Mouse (Mus musculus): Measurements from ENCODE around the gene Fam92a. TPM values are rescaled to one million over a fixed set of nuclear protein-coding genes. Genes with fewer than 3 reads are reported as not detected.

The Fam92a gene
- polyA plus RNA-seq (2012; rRNA removed) = 61.9 and 66.7 TPM in 2 replicates

DNA sequence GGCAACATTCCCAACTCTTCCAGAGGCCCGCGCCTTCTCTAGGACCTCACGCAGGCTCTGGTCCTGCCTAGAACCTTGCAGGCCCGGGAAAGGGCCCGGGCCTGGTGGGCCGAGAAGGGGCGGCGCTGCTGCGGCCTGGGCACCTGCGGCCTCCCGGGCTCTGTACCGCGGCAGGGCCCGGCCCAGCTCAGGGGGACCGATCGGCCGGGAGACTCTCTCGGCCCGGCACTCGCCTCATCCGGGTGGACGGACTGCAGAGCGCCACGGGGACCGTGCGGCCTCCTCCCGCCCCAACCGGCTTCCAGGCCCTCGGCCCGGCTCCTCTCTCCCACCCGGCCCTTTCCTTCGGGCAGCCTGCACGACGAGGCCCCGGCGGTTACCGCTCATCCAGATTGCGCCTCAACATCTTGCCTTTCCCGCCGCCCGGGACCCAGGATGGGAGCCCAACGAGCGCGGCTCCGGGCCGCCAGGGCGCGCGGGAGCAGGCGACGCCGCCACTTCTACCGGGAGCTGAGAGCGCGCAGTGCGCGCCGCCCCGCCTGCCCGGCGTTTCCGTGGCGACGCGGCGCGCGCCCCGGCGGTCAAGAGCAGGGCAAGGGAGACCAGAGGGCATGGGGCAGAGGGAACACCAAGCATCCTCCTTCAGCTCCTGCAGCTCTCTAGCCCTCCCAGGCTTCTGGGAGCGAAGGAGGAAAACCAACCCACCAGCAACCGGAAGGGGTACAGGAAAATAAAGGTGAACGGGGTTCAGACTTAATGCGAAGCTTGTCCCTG lies at the start of gene Fam92a:
TSS of gene Fam92a (minus strand) at position 698 of the 774 bp plus-strand sequence.

DNA sequence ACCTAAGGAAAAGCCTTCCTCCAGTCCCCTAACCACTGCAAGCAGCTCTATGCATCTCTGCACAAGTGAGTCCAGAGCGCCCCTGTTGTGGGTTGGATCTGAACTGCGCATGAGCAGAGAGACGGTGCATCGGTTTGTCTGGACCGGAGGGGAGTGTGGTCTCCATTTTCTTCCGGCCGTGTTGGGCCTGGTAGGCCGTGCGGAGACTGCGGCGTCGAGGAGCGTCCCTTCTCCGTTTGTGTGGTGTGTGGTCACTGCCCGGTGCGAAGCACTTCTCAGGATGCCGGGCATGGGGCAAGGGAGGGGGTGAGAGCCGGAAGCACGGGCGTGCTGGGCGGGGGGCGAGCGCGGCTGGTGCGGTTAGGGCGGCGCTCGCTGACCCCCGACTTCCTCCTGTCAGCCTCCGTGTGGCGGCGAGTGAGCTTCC lies 31.7 kb downstream of the Fam92a start, which contains the start of gene Rbm12b1:
TSS of gene Rbm12b1 (plus strand) at position 124 of the 427 bp plus-strand sequence.

Other genes starting within 250 kb of the Fam92a start
- not detected in 2 replicates for gene Gm10604, start 190.8 kb downstream of the Fam92a start, polyA plus RNA-seq (2012; rRNA removed)
- 19.3 and 21.8 TPM in 2 replicates for gene Rbm12b2, start 82.6 kb downstream of the Fam92a start, polyA plus RNA-seq (2012; rRNA removed)
- gene Rbm12b1, start 31.8 kb downstream of the Fam92a start, polyA plus RNA-seq (2012; rRNA removed) = 16.1 and 18.6 TPM in 2 replicates